Mouse (Mus musculus) embryonic facial prominence, embryonic 11.5 days (tissue): Measurements from ENCODE around the gene Rab17. TPM values are rescaled to one million over a fixed set of nuclear protein-coding genes. Genes with fewer than 3 reads are reported as not detected.

Experiments used
- ATAC-seq: fragments of 200-750 bp; cut with Nextera tagmentation; replicated peaks from 2 replicates; pipeline ENCODE4 v1.8.0; 2017; ENCODE audit warnings: low read depth; ENCODE audit not compliant: insufficient number of reproducible peaks, low FRiP score, low TSS enrichment
- DNase-seq: peaks from one replicate; pipeline ENCODE4 v3.0.0-alpha.2; 2015; ENCODE audit warnings: low spot score
- H3K27ac ChIP-seq: fragments of 300-500 bp; sonication (generic); replicated peaks from 2 replicates; pipeline ENCODE4 v1.5.1; 2014; ENCODE audit warnings: mild to moderate bottlenecking, low read depth, low read length, control low read depth
- H3K27me3 ChIP-seq: fragments of 300-500 bp; sonication (generic); 2 replicates; pipeline ENCODE4 v1.6.1; 2014; ENCODE audit warnings: mild to moderate bottlenecking, low read length, moderate library complexity, mixed read lengths; ENCODE audit not compliant: control insufficient read depth, insufficient read depth
- H3K36me3 ChIP-seq: fragments of 300-500 bp; sonication (generic); replicated peaks from 2 replicates; pipeline ENCODE4 v1.6.1; 2014; ENCODE audit warnings: low read depth, mild to moderate bottlenecking, low read length, moderate library complexity, mixed read lengths; ENCODE audit not compliant: control insufficient read depth, insufficient read depth
- H3K4me1 ChIP-seq: fragments of 300-500 bp; sonication (generic); 2 replicates; pipeline ENCODE4 v1.6.1; 2014; ENCODE audit warnings: low read length, mixed read lengths; ENCODE audit not compliant: control insufficient read depth, insufficient read depth
- H3K4me2 ChIP-seq: fragments of 300-500 bp; sonication (generic); 2 replicates; pipeline ENCODE4 v1.6.1; 2014; ENCODE audit warnings: low read depth, mild to moderate bottlenecking, control low read depth, low read length, moderate library complexity
- H3K4me3 ChIP-seq: fragments of 300-500 bp; sonication (generic); 2 replicates; pipeline ENCODE4 v1.5.1; 2014; ENCODE audit warnings: low read depth, low read length, control low read depth
- H3K9ac ChIP-seq: fragments of 300-500 bp; sonication (generic); replicated peaks from 2 replicates; pipeline ENCODE4 v1.6.1; 2014; ENCODE audit warnings: mild to moderate bottlenecking, control low read depth, low read length
- H3K9me3 ChIP-seq: fragments of 300-500 bp; sonication (generic); replicated peaks from 2 replicates; pipeline ENCODE4 v1.6.1; 2016; ENCODE audit warnings: mild to moderate bottlenecking, low read length, inconsistent platforms, mixed read lengths; ENCODE audit not compliant: control insufficient read depth
- WGBS: fragments of 180-500 bp; shearing (Covaris S2); extraction: QIAGEN DNeasy Blood & Tissue Kit; methylation state at CpG from one replicate; pipeline ENCODE4 v1.1.7; 2014; 5-methylcytosine and 5-hydroxymethylcytosine counted together
- polyA plus RNA-seq: library from polyadenylated mRNA; unstranded; fragments of >200 nt; fragmentation: Nextera tagmentation; extraction: Ambion mirVana; gene quantifications from 2 replicates; pipeline ENCODE4 v1.2.1, GENCODE M21; 2014

Gene Rab17
- polyA plus RNA-seq, 1 experiment from 2014 or later = 0.70 TPM

DNA sequence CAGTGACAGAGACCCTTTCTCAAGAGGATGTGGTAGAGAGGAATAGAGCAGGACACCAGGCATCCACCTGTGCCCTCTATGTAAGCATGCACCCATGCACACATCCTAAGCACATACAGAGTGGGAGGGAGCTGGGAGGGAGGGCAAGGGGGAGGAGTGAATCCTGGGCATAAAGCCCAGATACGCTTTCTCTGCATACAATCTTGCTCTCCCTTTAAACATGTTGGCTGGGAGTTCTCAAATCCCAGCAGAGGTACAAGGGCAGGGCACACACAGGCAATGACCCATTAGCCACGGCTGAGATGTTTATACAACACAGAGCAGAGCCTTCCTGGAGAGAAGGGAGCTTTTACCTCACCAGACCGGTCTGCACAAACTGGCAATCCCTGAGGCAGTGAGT, 6.5 kb downstream of the Rab17 start:
- no peaks in the 10 kb centered on the region; the same call in 1 of the 2 replicates for H3K4me1 ChIP-seq
- WGBS = 23% methylated on average over 3 of the region's 3 CpGs
- no peak for DNase-seq
- no peak overlapping the region for H3K4me3 ChIP-seq
- H3K36me3 ChIP-seq = no peaks in the 10 kb centered on the region
- H3K9ac ChIP-seq = no peak overlapping the region
- no peaks in the 10 kb centered on the region for H3K27me3 ChIP-seq
- no peak overlapping the region for H3K27ac ChIP-seq
- H3K9me3 ChIP-seq = no peaks in the 10 kb centered on the region
- no peak overlapping the region for H3K4me2 ChIP-seq
- ATAC-seq = no peak

DNA sequence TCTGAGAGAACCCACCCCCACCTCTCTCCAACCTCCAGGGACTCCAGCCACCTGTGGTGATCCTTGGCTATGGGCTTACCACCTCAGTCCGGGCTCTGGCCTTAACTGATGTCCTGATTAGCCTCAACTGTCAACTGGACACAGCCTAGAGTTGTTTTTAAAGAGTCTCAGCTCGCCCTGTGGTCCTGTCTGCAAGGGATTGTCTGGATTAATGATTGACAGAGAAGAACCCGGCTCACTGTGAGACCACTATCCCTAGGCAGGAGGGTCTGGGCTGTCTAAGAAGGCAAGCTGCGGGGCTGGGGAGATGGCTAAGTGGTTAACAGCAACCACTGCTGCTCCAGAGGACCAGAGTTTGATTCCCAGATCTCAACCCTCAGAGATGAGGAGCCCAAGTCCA, 6.9 kb downstream of the Rab17 start:
- Histone ChIP-seq H3K4me2 (no peak overlapping the region), H3K9ac (no peak overlapping the region), H3K27ac (no peak overlapping the region), H3K4me1 (no peaks in the 10 kb centered on the region; the same call in 1 of the 2 replicates), H3K36me3 (no peaks in the 10 kb centered on the region), H3K27me3 (no peaks in the 10 kb centered on the region), H3K9me3 (no peaks in the 10 kb centered on the region), H3K4me3 (no peak overlapping the region)
- WGBS = 47% methylated on average over 4 of the region's 4 CpGs
- no peak for ATAC-seq
- DNase-seq = no peak

DNA sequence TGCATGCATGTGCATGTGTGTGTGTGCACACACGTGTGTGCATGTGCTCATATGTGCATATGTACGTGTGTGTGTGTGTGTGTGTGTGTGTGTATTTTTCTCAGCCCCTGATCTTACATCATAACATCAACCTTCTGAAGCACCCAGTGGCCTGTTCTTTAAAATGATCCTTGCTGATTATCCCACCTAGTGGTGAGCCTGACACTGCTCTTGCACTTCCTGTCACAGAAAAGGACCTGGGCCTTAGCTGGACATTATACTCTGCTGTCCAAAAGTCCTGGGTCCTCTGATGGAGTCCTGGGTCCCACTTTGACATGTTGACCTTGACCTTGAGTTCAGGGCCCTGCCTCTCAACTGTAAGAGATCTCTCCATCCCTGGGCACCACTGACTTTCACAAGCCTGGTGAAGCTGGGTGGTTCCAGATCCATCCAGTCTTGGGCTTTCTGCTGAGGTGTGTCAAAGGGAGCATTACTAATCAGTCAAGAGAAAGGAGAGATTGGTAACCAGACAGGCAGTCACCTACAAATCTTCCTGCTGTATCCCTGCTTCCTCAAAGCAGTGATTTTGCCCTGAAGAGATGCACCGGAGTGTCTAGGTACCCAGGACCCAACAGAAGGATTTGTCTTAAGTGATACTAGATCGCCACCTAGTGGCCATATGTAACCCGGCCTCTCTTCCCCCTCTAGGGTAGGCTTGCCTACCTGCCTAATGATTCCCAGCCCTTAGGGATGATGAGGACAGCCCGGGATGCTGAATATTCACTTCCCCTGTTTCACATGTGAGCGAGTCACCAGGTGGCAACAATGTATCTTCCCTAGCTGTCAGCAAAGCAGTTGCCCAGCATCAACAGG, 13.0 kb downstream of the Rab17 start:
- H3K4me1 ChIP-seq = no peaks in the 10 kb centered on the region
- ATAC-seq = peak; percentile 70; the same call in 1 of the 2 replicates
- DNase-seq = peak; percentile 91
- WGBS = 31% methylated on average over 7 of the region's 7 CpGs
- no peaks in the 10 kb centered on the region for H3K9me3 ChIP-seq
- no peaks in the 10 kb centered on the region for H3K36me3 ChIP-seq
- H3K4me2 ChIP-seq = no peak overlapping the region
- H3K4me3 ChIP-seq = no peak overlapping the region
- H3K27me3 ChIP-seq = no peaks in the 10 kb centered on the region
- no peak overlapping the region for H3K27ac ChIP-seq
- H3K9ac ChIP-seq = no peak overlapping the region

DNA sequence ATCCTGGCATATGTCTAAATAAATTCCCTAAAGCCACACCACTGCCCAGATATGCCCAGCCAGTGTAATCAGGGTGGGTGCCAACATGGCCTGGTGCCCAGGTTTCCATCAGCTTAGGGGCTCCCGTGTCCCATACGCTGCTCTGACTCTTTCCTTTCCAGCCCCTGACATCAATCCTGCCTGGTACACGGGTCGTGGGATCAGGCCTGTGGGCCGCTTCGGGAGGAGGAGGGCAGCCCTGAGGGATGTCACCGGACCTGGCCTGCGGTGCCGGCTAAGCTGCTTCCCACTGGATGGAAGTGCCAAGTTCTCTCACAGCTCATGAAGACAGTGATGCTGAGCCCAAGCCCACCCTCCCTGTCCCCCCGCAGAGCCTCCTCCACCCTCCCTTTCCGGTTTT, 15.8 kb downstream of the Rab17 start:
- 77% methylated on average over 11 of the region's 11 CpGs for WGBS
- H3K4me2 ChIP-seq = no peak overlapping the region
- DNase-seq (no peak), ATAC-seq (no peak)
- no peaks in the 10 kb centered on the region for H3K4me1 ChIP-seq
- no peak overlapping the region for H3K9ac ChIP-seq
- no peaks in the 10 kb centered on the region for H3K36me3 ChIP-seq
- H3K9me3 ChIP-seq = no peaks in the 10 kb centered on the region
- no peaks in the 10 kb centered on the region for H3K27me3 ChIP-seq
- no peak overlapping the region for H3K27ac ChIP-seq
- H3K4me3 ChIP-seq = no peak overlapping the region

DNA sequence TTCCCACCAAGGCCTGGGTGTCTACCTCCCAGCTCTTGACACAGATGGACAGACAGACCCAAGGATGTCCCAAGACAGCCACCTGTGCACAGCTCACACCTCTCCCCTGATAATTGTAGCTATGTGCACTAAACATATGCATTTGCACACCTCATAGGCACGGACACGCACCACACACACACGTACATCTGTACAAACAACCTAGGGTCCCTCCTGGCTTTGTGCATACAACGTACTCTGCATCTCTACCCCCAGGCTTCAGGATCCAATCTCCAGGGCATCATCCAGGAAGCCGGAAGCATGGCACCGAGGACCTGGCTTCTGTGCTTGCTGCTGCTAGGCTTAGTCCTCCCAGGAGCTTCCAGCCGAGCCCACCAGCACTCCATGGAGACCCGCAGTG, 16.7 kb downstream of the Rab17 start, which contains the start of gene Prlh:
Gene Prlh (plus strand): TSS at position 301 of the 400 bp plus-strand sequence.
- Histone ChIP-seq H3K4me2 (no peak within 1 kb of the TSS), H3K9ac (no peak within 1 kb of the TSS), H3K4me1 (no peaks in the 10 kb centered on the region), H3K27ac (no peak within 1 kb of the TSS), H3K9me3 (no peaks in the 10 kb centered on the region), H3K36me3 (no peaks in the 10 kb centered on the region), H3K27me3 (no peaks in the 10 kb centered on the region), H3K4me3 (no peak within 1 kb of the TSS)
- no peak for ATAC-seq
- no peak for DNase-seq
- WGBS = 82% methylated on average over 8 of the region's 8 CpGs

DNA sequence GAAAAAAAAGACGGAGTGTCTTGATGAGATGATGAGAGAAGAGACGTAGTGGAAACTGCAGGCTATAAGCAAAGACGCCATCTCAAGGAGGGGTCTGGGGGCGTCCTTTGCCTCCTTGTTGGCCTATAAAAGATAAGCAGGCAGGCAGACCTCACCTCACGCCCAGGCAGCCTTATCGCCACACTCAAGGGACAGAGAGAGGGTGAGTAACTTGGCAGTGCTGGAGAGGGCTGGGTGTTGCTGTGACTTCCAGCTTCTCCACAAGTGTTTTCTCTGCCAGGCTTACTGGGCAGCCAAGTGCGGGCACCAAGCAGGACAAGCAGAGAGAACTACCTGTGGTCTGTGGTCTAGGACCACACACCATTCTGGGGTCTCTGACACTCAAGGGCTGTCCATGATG, 17.8 kb downstream of the Rab17 start:
- DNase-seq (no peak), ATAC-seq (no peak)
- H3K27ac ChIP-seq = no peak overlapping the region
- H3K4me3 ChIP-seq = no peak overlapping the region
- H3K4me1 ChIP-seq = no peaks in the 10 kb centered on the region
- H3K27me3 ChIP-seq = no peaks in the 10 kb centered on the region
- no peak overlapping the region for H3K4me2 ChIP-seq
- WGBS = 77% methylated on average over 7 of the region's 7 CpGs
- H3K9ac ChIP-seq = no peak overlapping the region
- H3K9me3 ChIP-seq = no peaks in the 10 kb centered on the region
- no peaks in the 10 kb centered on the region for H3K36me3 ChIP-seq

DNA sequence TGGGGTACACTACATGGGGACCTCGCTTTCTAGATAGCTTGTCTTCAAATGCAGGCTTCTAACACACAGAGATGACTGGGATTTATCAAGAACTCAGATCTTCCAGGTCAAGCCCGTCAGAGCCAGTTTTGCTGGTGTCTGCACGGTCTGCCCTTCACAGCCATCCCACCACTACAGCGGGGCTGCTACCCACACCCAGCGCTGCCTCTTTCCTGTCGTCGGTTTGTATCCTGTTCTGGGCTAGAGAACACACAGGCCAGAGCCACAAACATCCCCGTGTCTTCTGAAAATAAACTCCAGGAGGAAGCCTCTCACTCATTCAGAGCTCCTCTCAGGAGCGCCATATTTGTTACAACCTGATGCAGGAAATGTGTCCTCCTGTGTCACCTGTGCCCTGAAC, 20.2 kb downstream of the Rab17 start:
- Histone ChIP-seq H3K4me1 (no peaks in the 10 kb centered on the region), H3K4me3 (no peak overlapping the region), H3K27ac (no peak overlapping the region), H3K9me3 (no peaks in the 10 kb centered on the region), H3K36me3 (no peaks in the 10 kb centered on the region), H3K27me3 (no peaks in the 10 kb centered on the region), H3K9ac (no peak overlapping the region), H3K4me2 (no peak overlapping the region)
- 72% methylated on average over 9 of the region's 9 CpGs for WGBS
- ATAC-seq (no peak), DNase-seq (no peak)

DNA sequence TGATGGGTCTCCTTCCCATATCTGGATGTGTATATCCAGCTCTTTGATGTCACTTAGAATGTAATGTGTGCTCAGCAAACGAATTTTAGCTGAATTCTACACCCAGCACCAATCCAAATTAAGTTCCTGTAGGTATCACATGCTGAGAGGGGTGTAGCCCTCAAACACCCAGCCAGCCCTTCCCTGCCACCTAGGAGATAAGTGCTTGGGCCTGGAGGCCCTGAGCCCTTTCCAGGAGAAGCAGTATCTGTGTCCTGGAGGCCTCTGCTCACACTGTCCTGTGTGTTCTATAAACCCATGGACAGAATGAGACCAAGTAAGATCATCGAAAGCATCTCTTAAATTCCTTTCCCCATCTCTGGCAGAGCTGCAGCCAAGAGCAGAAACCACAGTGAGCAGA, 22.2 kb downstream of the Rab17 start:
- ATAC-seq (no peak), DNase-seq (no peak)
- no peak overlapping the region for H3K9ac ChIP-seq
- no peaks in the 10 kb centered on the region for H3K27me3 ChIP-seq
- 72% methylated on average over 2 of the region's 2 CpGs for WGBS
- H3K36me3 ChIP-seq = no peaks in the 10 kb centered on the region
- H3K4me2 ChIP-seq = no peak overlapping the region
- no peak overlapping the region for H3K4me3 ChIP-seq
- H3K4me1 ChIP-seq = no peaks in the 10 kb centered on the region
- H3K27ac ChIP-seq = no peak overlapping the region
- no peaks in the 10 kb centered on the region for H3K9me3 ChIP-seq
